Mouse (Mus musculus): ENCODE results near the gene Creb5. TPM values are rescaled to one million over a fixed set of nuclear protein-coding genes. Genes with fewer than 3 reads are reported as not detected.

Gene Creb5
- total RNA-seq, 1 experiment from 2014 or later, result 6.3 TPM

DNA sequence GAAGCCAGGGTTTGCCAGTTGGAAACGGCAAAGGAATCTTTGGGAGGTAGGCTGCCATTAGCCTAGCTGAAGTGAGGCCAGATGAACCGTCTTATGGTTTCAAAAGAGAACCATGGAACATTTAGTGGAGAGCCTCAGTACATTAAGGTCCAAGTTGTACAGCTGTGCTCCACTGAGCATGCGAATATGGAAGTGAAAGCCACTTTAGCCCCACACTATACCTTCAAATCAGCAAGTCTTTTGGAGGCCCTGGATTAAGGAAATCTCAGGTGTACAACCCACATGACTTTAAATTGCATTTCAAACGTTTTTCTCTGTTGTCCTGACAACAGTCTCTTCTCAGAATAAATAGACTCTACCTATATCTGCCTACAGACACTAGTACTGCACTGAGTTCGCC is 379.4 kb downstream of the Creb5 start:
- no peak for ATAC-seq (replicated peaks in 1 of 2; ENCODE audit: insufficient read depth in 1 of 2, low FRiP score in 2 of 2, low TSS enrichment in 1 of 2, low read depth in 1 of 2, poor library complexity in 2 of 2, severe bottlenecking in 2 of 2)

- no peak for ATAC-seq (replicated peaks in 1 of 2; ENCODE audit: insufficient read depth in 1 of 2, low FRiP score in 2 of 2, low TSS enrichment in 1 of 2, low read depth in 1 of 2, poor library complexity in 2 of 2, severe bottlenecking in 2 of 2)
Observed at GRCm38 (mm10) chr6:53678307-53678706, 391.2 kb downstream of the Creb5 start.

- ATAC-seq (replicated peaks in 1 of 2; ENCODE audit: insufficient read depth in 1 of 2, low FRiP score in 2 of 2, low TSS enrichment in 1 of 2, low read depth in 1 of 2, poor library complexity in 2 of 2, severe bottlenecking in 2 of 2), result no peak
Observed at GRCm38 (mm10) chr6:53680046-53680445, 393.0 kb downstream of the Creb5 start.

DNA sequence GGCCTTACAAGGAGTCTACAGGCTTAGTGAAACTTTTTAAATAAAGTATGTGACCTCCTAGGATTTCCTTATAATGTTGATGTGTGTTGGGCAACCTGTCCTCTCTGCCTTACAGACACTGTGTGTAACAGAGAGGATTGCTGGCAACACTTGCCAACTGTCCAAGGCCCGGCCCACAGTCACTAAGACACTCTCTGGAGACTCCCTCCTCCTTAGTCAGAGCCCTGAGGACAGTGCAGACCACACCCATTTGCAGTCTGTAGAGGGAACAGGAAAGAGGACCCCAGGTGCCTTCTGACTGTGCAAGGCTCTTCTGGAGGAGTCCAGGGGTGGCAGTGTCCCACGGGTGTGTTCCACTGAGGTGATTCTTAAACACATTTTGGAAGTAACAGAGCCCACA is 397.3 kb downstream of the Creb5 start:
- no peak for ATAC-seq (replicated peaks in 1 of 2; ENCODE audit: insufficient read depth in 1 of 2, low FRiP score in 2 of 2, low TSS enrichment in 1 of 2, low read depth in 1 of 2, poor library complexity in 2 of 2, severe bottlenecking in 2 of 2)

GRCm38 (mm10) chr6:53685323-53685722 is 398.3 kb downstream of the Creb5 start:
- no peak for ATAC-seq (replicated peaks in 1 of 2; ENCODE audit: insufficient read depth in 1 of 2, low FRiP score in 2 of 2, low TSS enrichment in 1 of 2, low read depth in 1 of 2, poor library complexity in 2 of 2, severe bottlenecking in 2 of 2)

DNA sequence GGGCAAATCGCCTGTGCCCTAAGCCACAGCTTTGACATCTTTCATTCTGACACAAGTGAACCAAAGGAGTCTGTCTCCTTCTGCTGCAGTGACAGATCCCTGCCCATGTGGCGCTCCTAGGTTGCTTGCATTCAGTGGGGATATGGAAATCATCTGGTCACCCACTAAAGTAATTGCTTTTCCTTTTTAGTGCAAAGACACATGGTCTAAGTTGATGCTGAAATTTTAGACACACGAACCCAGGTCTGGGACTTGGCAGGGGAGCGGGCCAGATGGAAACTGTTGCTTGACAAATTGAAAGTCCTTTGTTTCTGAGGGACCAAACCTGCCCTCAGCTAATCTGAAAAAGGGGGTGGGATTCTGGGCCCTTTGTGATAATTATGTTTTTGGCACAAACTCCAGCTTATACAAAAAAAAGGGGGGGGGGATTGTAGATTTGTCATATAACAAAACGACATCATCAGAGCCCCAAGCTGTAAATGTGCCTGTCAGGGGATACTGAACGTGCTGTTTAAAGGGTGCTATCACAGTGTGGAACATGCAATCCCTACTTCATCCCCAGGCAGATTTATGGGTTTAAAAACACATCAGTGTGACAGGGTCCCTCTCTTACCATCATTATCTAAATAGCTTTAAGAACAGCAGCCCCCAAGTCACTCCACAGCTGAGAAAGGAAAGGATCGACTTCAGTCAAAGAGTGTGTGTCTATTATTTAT is 401.9 kb downstream of the Creb5 start:
- no peak for ATAC-seq (replicated peaks in 1 of 2; ENCODE audit: insufficient read depth in 1 of 2, low FRiP score in 2 of 2, low TSS enrichment in 1 of 2, low read depth in 1 of 2, poor library complexity in 2 of 2, severe bottlenecking in 2 of 2)

DNA sequence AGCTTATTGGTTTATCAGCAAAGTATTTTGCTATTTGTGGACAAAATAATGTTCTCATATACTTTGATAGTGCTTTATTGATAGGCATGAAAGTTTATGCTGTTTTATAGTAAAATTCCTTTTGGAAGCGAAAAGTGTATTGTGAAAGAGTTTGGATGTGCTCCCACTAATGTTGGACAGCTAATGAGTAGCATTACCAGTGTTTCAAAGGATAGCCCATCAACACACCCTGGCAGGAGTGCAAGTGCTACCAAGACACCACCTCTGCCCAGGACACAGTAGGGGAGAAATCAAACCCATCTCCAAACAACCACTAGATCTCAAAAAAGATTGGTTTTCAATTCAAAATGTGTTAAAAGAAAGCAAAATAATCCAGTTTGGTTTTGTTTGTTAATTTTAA is 403.9 kb downstream of the Creb5 start:
- no peak for ATAC-seq (replicated peaks in 1 of 2; ENCODE audit: insufficient read depth in 1 of 2, low FRiP score in 2 of 2, low TSS enrichment in 1 of 2, low read depth in 1 of 2, poor library complexity in 2 of 2, severe bottlenecking in 2 of 2)

- ATAC-seq (replicated peaks in 1 of 2; ENCODE audit: insufficient read depth in 1 of 2, low FRiP score in 2 of 2, low TSS enrichment in 1 of 2, low read depth in 1 of 2, poor library complexity in 2 of 2, severe bottlenecking in 2 of 2), result no peak
Observed at GRCm38 (mm10) chr6:53695216-53695615, 408.1 kb downstream of the Creb5 start.

DNA sequence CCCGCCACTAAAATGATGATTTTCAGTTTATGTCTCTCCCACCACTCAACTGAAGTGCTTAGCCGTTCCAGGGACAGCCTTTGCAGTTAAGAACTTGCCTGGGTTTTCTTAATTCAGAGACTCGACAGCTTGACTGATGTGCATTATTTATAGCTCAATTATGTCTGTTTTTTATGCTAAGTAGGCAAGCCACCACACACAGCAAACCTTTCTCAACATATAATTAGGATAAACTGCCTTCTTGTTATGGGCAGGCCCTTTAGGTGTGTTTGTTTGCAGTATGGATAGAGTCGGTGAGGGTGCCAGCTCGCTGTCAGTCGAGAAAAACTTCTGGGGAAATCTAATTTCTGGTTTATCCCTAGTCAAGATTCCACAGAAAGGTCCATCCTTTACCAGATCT is 409.4 kb downstream of the Creb5 start:
- no peak for ATAC-seq (replicated peaks in 1 of 2; ENCODE audit: insufficient read depth in 1 of 2, low FRiP score in 2 of 2, low TSS enrichment in 1 of 2, low read depth in 1 of 2, poor library complexity in 2 of 2, severe bottlenecking in 2 of 2)

DNA sequence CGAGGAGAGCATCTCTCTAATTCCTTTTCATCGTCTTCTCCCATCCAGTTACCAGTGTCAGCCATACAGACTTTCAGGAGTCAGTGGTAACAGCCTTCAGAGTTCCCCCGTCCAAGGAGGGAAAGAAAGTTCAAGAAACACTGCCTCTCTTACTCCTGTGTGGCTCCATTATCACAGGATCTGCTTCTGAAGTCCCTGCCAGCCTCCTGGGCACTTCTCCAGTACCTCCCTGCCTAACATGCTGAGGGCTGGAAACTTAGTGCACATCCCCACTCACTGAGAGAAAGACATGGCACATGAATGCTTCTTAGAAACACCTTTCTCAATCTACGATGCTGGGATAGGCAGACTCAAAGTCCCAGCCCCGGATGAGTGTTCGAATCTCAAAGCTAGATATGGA is 409.9 kb downstream of the Creb5 start:
- ATAC-seq (replicated peaks in 1 of 2; ENCODE audit: insufficient read depth in 1 of 2, low FRiP score in 2 of 2, low TSS enrichment in 1 of 2, low read depth in 1 of 2, poor library complexity in 2 of 2, severe bottlenecking in 2 of 2), result no peak

GRCm38 (mm10) chr6:53698128-53698749 is 411.2 kb downstream of the Creb5 start:
- no peak for ATAC-seq (replicated peaks in 1 of 2; ENCODE audit: insufficient read depth in 1 of 2, low FRiP score in 2 of 2, low TSS enrichment in 1 of 2, low read depth in 1 of 2, poor library complexity in 2 of 2, severe bottlenecking in 2 of 2)

DNA sequence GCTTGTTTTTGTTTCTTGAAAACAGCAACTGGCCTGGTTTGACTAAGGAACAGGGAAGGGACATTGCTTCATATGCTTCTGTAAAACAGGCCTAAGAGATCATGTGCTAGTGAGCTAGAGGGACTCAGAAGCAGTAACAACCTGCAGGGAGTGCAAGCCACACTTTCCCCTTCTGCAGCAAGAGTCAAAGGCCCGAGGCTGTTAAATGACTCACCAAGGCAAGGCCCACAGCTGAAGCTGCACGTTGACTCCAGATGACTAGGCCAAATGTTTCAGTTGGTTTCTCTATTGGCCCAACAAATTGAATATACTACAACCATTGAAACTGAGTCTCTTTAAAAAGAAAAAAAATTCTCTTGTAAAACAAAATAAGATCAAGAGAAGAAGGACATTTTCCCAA is 417.4 kb downstream of the Creb5 start:
- no peak for ATAC-seq (replicated peaks in 1 of 2; ENCODE audit: insufficient read depth in 1 of 2, low FRiP score in 2 of 2, low TSS enrichment in 1 of 2, low read depth in 1 of 2, poor library complexity in 2 of 2, severe bottlenecking in 2 of 2)

GRCm38 (mm10) chr6:53706604-53707330 is 419.7 kb downstream of the Creb5 start:
- no peak for ATAC-seq (replicated peaks in 1 of 2; ENCODE audit: insufficient read depth in 1 of 2, low FRiP score in 2 of 2, low TSS enrichment in 1 of 2, low read depth in 1 of 2, poor library complexity in 2 of 2, severe bottlenecking in 2 of 2)

DNA sequence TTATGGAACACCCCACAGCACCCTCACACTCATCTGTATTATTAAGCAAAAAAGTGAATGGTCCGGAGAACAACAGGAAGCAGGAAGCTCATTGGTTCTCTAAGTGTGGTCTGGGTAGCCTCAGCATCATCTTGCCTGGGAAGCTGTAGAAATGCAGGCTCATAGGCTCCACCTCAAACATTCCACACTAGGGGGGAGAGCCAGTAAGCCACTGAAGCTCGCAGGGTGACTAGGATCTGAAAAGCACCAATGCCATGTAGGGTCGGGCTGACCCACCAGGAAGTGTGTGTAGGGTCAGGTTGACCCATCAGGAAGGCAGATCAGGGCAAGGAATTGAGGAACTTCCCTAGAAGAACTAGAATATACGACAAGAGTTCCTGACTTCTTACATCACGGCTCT is 420.7 kb downstream of the Creb5 start:
- peak; percentile 82 to 89 for ATAC-seq (replicated peaks in 1 of 2; ENCODE audit: insufficient read depth in 1 of 2, low FRiP score in 2 of 2, low TSS enrichment in 1 of 2, low read depth in 1 of 2, poor library complexity in 2 of 2, severe bottlenecking in 2 of 2)

DNA sequence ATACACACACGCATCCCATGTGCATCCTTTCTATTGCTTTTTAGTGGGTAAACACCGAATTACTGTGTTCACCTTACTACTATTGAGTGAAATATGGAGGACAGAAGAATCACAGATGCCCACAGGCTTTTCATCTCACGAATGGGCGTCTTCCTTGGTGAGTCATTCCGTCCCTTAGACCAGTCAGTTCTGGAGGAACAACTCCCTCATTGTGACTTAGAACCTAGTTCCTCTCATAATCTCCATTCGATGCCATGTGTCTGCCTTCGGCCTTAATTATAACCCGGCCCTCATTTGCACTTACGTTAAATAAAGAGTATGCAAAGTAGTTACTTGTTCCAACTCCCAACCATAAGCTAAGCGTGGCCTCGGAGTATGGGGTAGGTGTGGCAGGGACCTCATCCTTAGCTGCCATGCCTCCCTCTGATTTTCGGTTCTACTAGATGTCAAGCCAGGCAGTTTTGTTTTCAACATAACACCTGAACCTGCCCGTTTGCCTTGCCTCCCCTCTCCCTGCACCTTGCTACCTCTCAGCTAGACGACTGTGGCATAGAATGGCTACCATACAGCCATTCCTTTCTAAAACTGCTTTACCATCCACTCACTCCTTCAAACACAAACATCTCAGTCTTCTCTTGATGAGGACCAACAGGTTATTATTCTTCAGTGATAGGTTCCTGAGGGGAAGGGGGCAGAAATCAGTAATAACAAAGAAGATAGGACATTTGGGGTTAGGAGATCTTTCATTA is 422.8 kb downstream of the Creb5 start:
- ATAC-seq (replicated peaks in 1 of 2; ENCODE audit: insufficient read depth in 1 of 2, low FRiP score in 2 of 2, low TSS enrichment in 1 of 2, low read depth in 1 of 2, poor library complexity in 2 of 2, severe bottlenecking in 2 of 2), result no peak

DNA sequence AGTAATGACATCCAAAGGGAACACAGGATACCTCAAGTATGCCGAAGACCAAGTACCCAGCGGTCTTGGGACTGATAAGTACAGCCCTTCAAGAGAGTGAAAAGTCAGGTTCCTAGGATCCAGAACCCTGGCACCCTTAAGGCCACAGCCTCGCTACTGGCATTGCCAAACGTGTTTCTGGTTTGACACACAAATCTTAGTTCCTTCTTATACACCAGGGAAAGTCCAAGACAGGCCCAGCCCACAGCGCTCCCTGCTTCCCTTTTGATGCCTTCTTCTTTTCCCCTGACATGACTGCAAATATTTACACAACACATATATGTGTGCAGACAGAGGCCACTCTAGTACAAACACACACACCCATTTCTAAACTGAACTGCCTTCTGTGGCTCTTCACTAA is 423.5 kb downstream of the Creb5 start:
- no peak for ATAC-seq (replicated peaks in 1 of 2; ENCODE audit: insufficient read depth in 1 of 2, low FRiP score in 2 of 2, low TSS enrichment in 1 of 2, low read depth in 1 of 2, poor library complexity in 2 of 2, severe bottlenecking in 2 of 2)

GRCm38 (mm10) chr6:53713152-53713551 is 426.1 kb downstream of the Creb5 start:
- ATAC-seq (replicated peaks in 1 of 2; ENCODE audit: insufficient read depth in 1 of 2, low FRiP score in 2 of 2, low TSS enrichment in 1 of 2, low read depth in 1 of 2, poor library complexity in 2 of 2, severe bottlenecking in 2 of 2), result peak; percentile 90 to 98

GRCm38 (mm10) chr6:53714908-53715321 is 427.8 kb downstream of the Creb5 start:
- ATAC-seq (replicated peaks in 1 of 2; ENCODE audit: insufficient read depth in 1 of 2, low FRiP score in 2 of 2, low TSS enrichment in 1 of 2, low read depth in 1 of 2, poor library complexity in 2 of 2, severe bottlenecking in 2 of 2), result no peak

Data from hematopoietic stem cell, adult 5-6 weeks (primary cell).